Mouse (Mus musculus) lung, embryonic 16.5 days (tissue): ENCODE data around the gene Naa38. TPM values are rescaled to one million over a fixed set of nuclear protein-coding genes. Genes with fewer than 3 reads are reported as not detected.

Source experiments
- ATAC-seq: fragments of 200-750 bp; cut with Nextera tagmentation; 2 replicates; pipeline ENCODE4 v1.8.0; 2017; ENCODE audit warnings: low read depth, mild to moderate bottlenecking, moderate library complexity
- H3K27ac ChIP-seq: fragments of 300-500 bp; sonication (generic); 2 replicates; pipeline ENCODE4 v1.5.1; 2014; ENCODE audit warnings: mild to moderate bottlenecking, control low read depth, low read length
- H3K27me3 ChIP-seq: fragments of 300-500 bp; sonication (generic); 2 replicates; pipeline ENCODE4 v1.6.1; 2014; ENCODE audit warnings: low read depth, low read length, mixed read lengths; ENCODE audit not compliant: control insufficient read depth, insufficient read depth
- H3K36me3 ChIP-seq: fragments of 300-500 bp; sonication (generic); 2 replicates; pipeline ENCODE4 v1.6.1; 2014; ENCODE audit warnings: low read length; ENCODE audit not compliant: control insufficient read depth, insufficient read depth
- H3K4me1 ChIP-seq: fragments of 300-500 bp; sonication (generic); replicated peaks from 2 replicates; pipeline ENCODE4 v1.6.1; 2014; ENCODE audit warnings: low read length, mixed read lengths; ENCODE audit not compliant: control insufficient read depth, insufficient read depth
- H3K4me2 ChIP-seq: fragments of 300-500 bp; sonication (generic); 2 replicates; pipeline ENCODE4 v1.6.1; 2014; ENCODE audit warnings: low read depth, low read length, control low read depth
- H3K4me3 ChIP-seq: fragments of 300-500 bp; sonication (generic); 2 replicates; pipeline ENCODE4 v1.5.1; 2014; ENCODE audit warnings: mild to moderate bottlenecking, low read length, control low read depth
- H3K9ac ChIP-seq: fragments of 300-500 bp; sonication (generic); 2 replicates; pipeline ENCODE4 v1.6.1; 2014; ENCODE audit warnings: low read length, control low read depth
- H3K9me3 ChIP-seq: fragments of 300-500 bp; sonication (generic); 2 replicates; pipeline ENCODE4 v1.6.1; 2016; ENCODE audit warnings: low read length; ENCODE audit not compliant: control insufficient read depth
- WGBS: fragments of 180-500 bp; shearing (Covaris S2); extraction: QIAGEN DNeasy Blood & Tissue Kit; methylation state at CpG from one replicate; pipeline ENCODE4 v1.1.7; 2014; 5-methylcytosine and 5-hydroxymethylcytosine counted together
- polyA plus RNA-seq: library from polyadenylated mRNA; unstranded; fragments of >200 nt; fragmentation: Nextera tagmentation; extraction: Ambion mirVana; gene quantifications from 2 replicates; pipeline ENCODE4 v1.2.1, GENCODE M21; 2015

Gene Naa38
- polyA plus RNA-seq, 1 experiment from 2014 or later: 165 TPM

GRCm38 (mm10) chr11:69432640-69432982 is 37.3 kb downstream of the Naa38 start:
- Histone ChIP-seq H3K36me3 (no peaks in the 10 kb centered on the region), H3K4me3 (no peak overlapping the region), H3K27me3 (no peaks in the 10 kb centered on the region), H3K4me2 (peak overlapping the region; percentile 18; the same call in 1 of the 2 replicates), H3K4me1 (peaks cover 14% of the 10 kb centered on the region), H3K9ac (no peak overlapping the region), H3K9me3 (no peaks in the 10 kb centered on the region), H3K27ac (no peak overlapping the region)
- 47% methylated on average over 11 of the region's 11 CpGs for WGBS
- peak; percentile 22; the same call in 1 of the 2 replicates for ATAC-seq

GRCm38 (mm10) chr11:69433189-69433588 is 37.9 kb downstream of the Naa38 start:
- peaks cover 14% of the 10 kb centered on the region for H3K4me1 ChIP-seq
- H3K36me3 ChIP-seq: no peaks in the 10 kb centered on the region
- WGBS: 59% methylated on average over 6 of the region's 6 CpGs
- no peak overlapping the region for H3K4me3 ChIP-seq
- H3K27me3 ChIP-seq: no peaks in the 10 kb centered on the region
- no peak for ATAC-seq
- H3K4me2 ChIP-seq: no peak overlapping the region
- H3K9me3 ChIP-seq: no peaks in the 10 kb centered on the region
- no peak overlapping the region for H3K9ac ChIP-seq
- H3K27ac ChIP-seq: no peak overlapping the region

- no peak overlapping the region for H3K4me3 ChIP-seq
These were observed 42.0 kb downstream of the Naa38 start for GRCm38 (mm10) chr11:69437291-69437690.

GRCm38 (mm10) chr11:69443328-69443727 is 48.0 kb downstream of the Naa38 start:
- Histone ChIP-seq H3K36me3 (no peaks in the 10 kb centered on the region), H3K4me1 (peaks cover 3% of the 10 kb centered on the region; the same call in 1 of the 2 replicates), H3K27ac (peak overlapping the region; percentile 7), H3K27me3 (no peaks in the 10 kb centered on the region), H3K4me2 (no peak overlapping the region), H3K4me3 (no peak overlapping the region), H3K9me3 (no peaks in the 10 kb centered on the region), H3K9ac (no peak overlapping the region)
- WGBS: 9% methylated on average over 5 of the region's 5 CpGs
- ATAC-seq: peak; percentile 92

More at GRCm38 (mm10) chr11:69437291-69437690, 42.0 kb downstream of the Naa38 start:
- H3K9ac ChIP-seq: no peak overlapping the region
- no peak overlapping the region for H3K4me2 ChIP-seq
- WGBS: 28% methylated on average over 3 of the region's 3 CpGs
- no peak overlapping the region for H3K27ac ChIP-seq
- no peaks in the 10 kb centered on the region for H3K36me3 ChIP-seq
- no peaks in the 10 kb centered on the region for H3K9me3 ChIP-seq
- H3K27me3 ChIP-seq: no peaks in the 10 kb centered on the region
- ATAC-seq: no peak
- H3K4me1 ChIP-seq: 0 out of 2 replicates have a peak, but pooled peaks cover 1% of the 10 kb centered on the region

Other genes starting within 250 kb of the Naa38 start
- gene Alox12b, start 238.5 kb upstream of the Naa38 start, polyA plus RNA-seq: 0.33 TPM in 1 of 2 replicates, not detected in the other
- 0.43 and 0.44 TPM in 2 replicates for gene Alox8, start 197.6 kb upstream of the Naa38 start, polyA plus RNA-seq
- 0.10 TPM in 2 replicates for gene Gucy2e, start 158.5 kb upstream of the Naa38 start, polyA plus RNA-seq
- gene Cntrob, start 71.7 kb upstream of the Naa38 start, polyA plus RNA-seq: 26.3 and 28.7 TPM in 2 replicates
- 159 and 168 TPM in 2 replicates for gene Trappc1, start 71.5 kb upstream of the Naa38 start, polyA plus RNA-seq
- 0.62 and 1.6 TPM in 2 replicates for gene Kcnab3, start 69.2 kb upstream of the Naa38 start, polyA plus RNA-seq
- 11.0 and 12.6 TPM in 2 replicates for gene Rnf227, start 55.0 kb upstream of the Naa38 start, polyA plus RNA-seq
- gene Chd3, start 26.1 kb upstream of the Naa38 start, polyA plus RNA-seq: 56.9 and 60.3 TPM in 2 replicates
- gene Cyb5d1, start 144 bp downstream of the Naa38 start, polyA plus RNA-seq: 32.3 and 32.6 TPM in 2 replicates
- 54.7 and 57.4 TPM in 2 replicates for gene Tmem88, start 2.7 kb downstream of the Naa38 start, polyA plus RNA-seq
- gene Kdm6b, start 18.2 kb downstream of the Naa38 start, polyA plus RNA-seq: 25.2 and 26.0 TPM in 2 replicates
- 1.9 TPM in 2 replicates for gene Dnah2, start 153.6 kb downstream of the Naa38 start, polyA plus RNA-seq
- 5.6 and 5.7 TPM in 2 replicates for gene Efnb3, start 164.7 kb downstream of the Naa38 start, polyA plus RNA-seq
- gene Wrap53, start 184.8 kb downstream of the Naa38 start, polyA plus RNA-seq: 26.2 and 29.2 TPM in 2 replicates
- gene Trp53, start 184.9 kb downstream of the Naa38 start, polyA plus RNA-seq: 141 and 154 TPM in 2 replicates
- 10.5 and 12.7 TPM in 2 replicates for gene Atp1b2, start 210.5 kb downstream of the Naa38 start, polyA plus RNA-seq
- gene Shbg, start 222.4 kb downstream of the Naa38 start, polyA plus RNA-seq: 0.15 TPM in 1 of 2 replicates, not detected in the other
- 15.2 and 19.2 TPM in 2 replicates for gene Sat2, start 226.5 kb downstream of the Naa38 start, polyA plus RNA-seq
- gene Fxr2, start 237.5 kb downstream of the Naa38 start, polyA plus RNA-seq: 22.2 and 22.6 TPM in 2 replicates